21 mouse cellular contexts compared by ENCODE assay signal in genomic region chr11:76052496-76052895, GRCm38 (mm10). TPM values are rescaled to one million over a fixed set of nuclear protein-coding genes. Genes with fewer than 3 reads are reported as not detected.
DNase-seq lines count a peak whose midpoint lies in the region; ATAC-seq lines count a peak whose summit lies in the region.
"Had no signal": no experiment of that assay in that cellular context is flagged by ENCODE, and none has a peak within 500 bp of the region (broad histone marks: within the 10 kb centered on the region; RNA-seq: fewer than 3 reads in every experiment).

No protein-coding gene starts in this region.

- WGBS in kidney, embryonic 16.5 days = 91% methylated on average over 5 of the region's 5 CpGs
- 81% methylated on average over 5 of the region's 5 CpGs for WGBS in heart, embryonic 10.5 days

- no peaks in the 10 kb centered on the region; the same call in 1 of the 2 replicates for H3K4me1 ChIP-seq in kidney, embryonic 16.5 days (ENCODE audit: insufficient read depth, low read length)
- H3K4me1 ChIP-seq in heart, embryonic 10.5 days = peaks cover 4% of the 10 kb centered on the region; the same call in 1 of the 2 replicates

- DNase-seq in cerebellum, adult 11-12 months = peak; percentile 88
- DNase-seq in cerebellum, adult 8-10 months = peak; percentile 76
- peak; percentile 67 to 86 for DNase-seq in cerebellum, postnatal 14 days
- DNase-seq in testis, postnatal 10 days (ENCODE audit: low spot score) = no peak
- DNase-seq in right cerebral cortex, adult 18-20 months = no peak
- no peak for DNase-seq in heart, embryonic 10.5 days (ENCODE audit: low spot score)
- DNase-seq: adrenal gland, adult 2 months; adrenal gland, postnatal 25 days; gastrocnemius, postnatal 10 days; heart, adult 2 months; heart, postnatal 10 days; heart, postnatal 4 days; kidney, adult 9 months had no signal

- H3K4me2 ChIP-seq in kidney, embryonic 16.5 days (replicated peaks; ENCODE audit: low read depth, low read length) = no peak overlapping the region
- H3K4me2 ChIP-seq: embryonic facial prominence, embryonic 12.5 days; forebrain, embryonic 12.5 days; hindbrain, embryonic 12.5 days had no signal

- no peak for ATAC-seq in kidney, embryonic 16.5 days (ENCODE audit: low FRiP score, low TSS enrichment)
- ATAC-seq: forebrain, embryonic 16.5 days; hindbrain, embryonic 16.5 days; inflammation-experienced regulatory T-cells, adult 6 months; intestine, postnatal 0 days had no signal

- H3K27ac ChIP-seq in kidney, embryonic 16.5 days (ENCODE audit: low read length) = no peak overlapping the region
- no peak overlapping the region for H3K27ac ChIP-seq in heart, embryonic 10.5 days
- H3K27ac ChIP-seq: embryonic facial prominence, embryonic 12.5 days; forebrain, embryonic 12.5 days; heart, adult 2 months; hindbrain, embryonic 12.5 days had no signal

- H3K27me3 ChIP-seq in kidney, embryonic 16.5 days (ENCODE audit: insufficient read depth, low read length) = no peaks in the 10 kb centered on the region
- no peaks in the 10 kb centered on the region for H3K27me3 ChIP-seq in heart, embryonic 10.5 days (ENCODE audit: insufficient read depth, poor library complexity, severe bottlenecking)
- H3K27me3 ChIP-seq: embryonic facial prominence, embryonic 12.5 days; forebrain, embryonic 12.5 days; hindbrain, embryonic 12.5 days had no signal

- no peaks in the 10 kb centered on the region for H3K9me3 ChIP-seq in kidney, embryonic 16.5 days (ENCODE audit: low read length)
- no peaks in the 10 kb centered on the region for H3K9me3 ChIP-seq in heart, embryonic 10.5 days
- H3K9me3 ChIP-seq: embryonic facial prominence, embryonic 12.5 days; forebrain, embryonic 12.5 days; hindbrain, embryonic 12.5 days had no signal

- H3K36me3 ChIP-seq in kidney, embryonic 16.5 days (ENCODE audit: insufficient read depth, low read length) = no peaks in the 10 kb centered on the region
- H3K36me3 ChIP-seq in heart, embryonic 10.5 days = peaks cover 9% of the 10 kb centered on the region; the same call in 1 of the 2 replicates
- H3K36me3 ChIP-seq: forebrain, embryonic 12.5 days; hindbrain, embryonic 12.5 days had no signal

- no peak overlapping the region for H3K9ac ChIP-seq in kidney, embryonic 16.5 days (replicated peaks; ENCODE audit: low read length)
- H3K9ac ChIP-seq: embryonic facial prominence, embryonic 12.5 days; forebrain, embryonic 12.5 days; hindbrain, embryonic 12.5 days had no signal

- H3K4me3 ChIP-seq in kidney, embryonic 16.5 days (ENCODE audit: low read length) = no peak overlapping the region
- no peak overlapping the region for H3K4me3 ChIP-seq in heart, embryonic 10.5 days
- H3K4me3 ChIP-seq: embryonic facial prominence, embryonic 12.5 days; forebrain, embryonic 12.5 days; heart, adult 2 months; hindbrain, embryonic 12.5 days had no signal

RNA-seq across cellular contexts. Expression of gene Rflnb, which starts 24.9 kb away (rescaled TPM):
- 29.6 and 31.9 TPM in 2 replicates for polyA plus RNA-seq in kidney, embryonic 16.5 days (2015; fragmentation: Nextera tagmentation; extraction: Ambion mirVana)
- 8.4 and 13.3 TPM in 2 replicates for polyA plus RNA-seq in heart, embryonic 10.5 days (2016; fragmentation: Nextera tagmentation; extraction: Ambion mirVana)

RNA-seq across cellular contexts. Expression of gene 1700016K19Rik, which starts 52.8 kb away (rescaled TPM):
- 0.39 and 0.70 TPM in 2 replicates for polyA plus RNA-seq in kidney, embryonic 16.5 days (2015; fragmentation: Nextera tagmentation; extraction: Ambion mirVana)
- 0.16 TPM in 1 of 2 replicates, not detected in the other for polyA plus RNA-seq in heart, embryonic 10.5 days (2016; fragmentation: Nextera tagmentation; extraction: Ambion mirVana)
- polyA plus RNA-seq: adrenal gland, adult 2 months; intestine, postnatal 0 days had no signal

Comparison
In these comparisons a context has a peak if more than half of its experiments do, and no peak if none do; other contexts are left out.
1. DNase-seq: peak in cerebellum, adult 11-12 months (single experiment), cerebellum, adult 8-10 months (single experiment) and cerebellum, postnatal 14 days (2 of 2); none in testis, postnatal 10 days (single experiment), right cerebral cortex, adult 18-20 months (single experiment) and heart, embryonic 10.5 days (single experiment).